Mouse (Mus musculus): ENCODE measurements around the gene Fam205a1. TPM values are rescaled to one million over a fixed set of nuclear protein-coding genes. Genes with fewer than 3 reads are reported as not detected.
A peak's percentile ranks its signal among the peaks of the same experiment; 100 is the strongest.
"Not testable (repeated sequence)": the region's sequence is repeated elsewhere in the genome, so short reads cannot be mapped to it uniquely, and the experiment has no call there.

Fam205a1 gene
- polyA plus RNA-seq, 1 experiment from 2014 or later: 0.08 TPM

GRCm38 (mm10) chr4:42876586-42877291 lies 23.1 kb upstream of the Fam205a1 start:
- Histone ChIP-seq H3K36me3 (no peaks in the 10 kb centered on the region), H3K27me3 (no peaks in the 10 kb centered on the region), H3K4me1 (no peaks in the 10 kb centered on the region), H3K4me2 (replicated peaks) (no peak overlapping the region), H3K27ac (no peak overlapping the region), H3K9me3 (no peaks in the 10 kb centered on the region), H3K4me3 (no peak overlapping the region), H3K9ac (no peak overlapping the region)
- ATAC-seq (ENCODE audit: insufficient number of reproducible peaks, insufficient read depth, low FRiP score, low TSS enrichment): peak; percentile 81; the same call in 1 of the 2 replicates
- WGBS: 33% methylated on average over 5 of the region's 5 CpGs

GRCm38 (mm10) chr4:42874134-42874533 lies 20.4 kb upstream of the Fam205a1 start, which contains the start of gene Fam205c:
TSS of gene Fam205c (minus strand) at chr4:42874234.
- Histone ChIP-seq H3K9ac (no peak within 1 kb of the TSS), H3K27me3 (no peaks in the 10 kb centered on the region), H3K4me2 (replicated peaks) (no peak within 1 kb of the TSS), H3K4me1 (no peaks in the 10 kb centered on the region), H3K4me3 (no peak within 1 kb of the TSS), H3K36me3 (no peaks in the 10 kb centered on the region), H3K9me3 (no peaks in the 10 kb centered on the region), H3K27ac (no peak within 1 kb of the TSS)
- WGBS: 81% methylated on average over 7 of the region's 7 CpGs
- ATAC-seq (ENCODE audit: insufficient number of reproducible peaks, insufficient read depth, low FRiP score, low TSS enrichment): no peak

- no peak for ATAC-seq (ENCODE audit: insufficient number of reproducible peaks, insufficient read depth, low FRiP score, low TSS enrichment)
- 86% methylated on average over 16 of the region's 16 CpGs for WGBS
- no peaks in the 10 kb centered on the region for H3K4me1 ChIP-seq
- H3K4me3 ChIP-seq: no peak overlapping the region
- no peaks in the 10 kb centered on the region for H3K9me3 ChIP-seq
- no peaks in the 10 kb centered on the region for H3K27me3 ChIP-seq
- H3K4me2 ChIP-seq (replicated peaks): no peak overlapping the region
- H3K27ac ChIP-seq: no peak overlapping the region
- H3K9ac ChIP-seq: no peak overlapping the region
- H3K36me3 ChIP-seq: no peaks in the 10 kb centered on the region
Measured at GRCm38 (mm10) chr4:42872746-42873435, 19.2 kb upstream of the Fam205a1 start.

- no peak overlapping the region for H3K9ac ChIP-seq
- H3K36me3 ChIP-seq: no peaks in the 10 kb centered on the region
- ATAC-seq (ENCODE audit: insufficient number of reproducible peaks, insufficient read depth, low FRiP score, low TSS enrichment): no peak
- 93% methylated on average over 7 of the region's 7 CpGs for WGBS
- no peaks in the 10 kb centered on the region for H3K27me3 ChIP-seq
- no peak overlapping the region for H3K27ac ChIP-seq
- H3K4me2 ChIP-seq (replicated peaks): no peak overlapping the region
- no peaks in the 10 kb centered on the region for H3K4me1 ChIP-seq
- H3K4me3 ChIP-seq: no peak overlapping the region
- no peaks in the 10 kb centered on the region for H3K9me3 ChIP-seq
Measured at GRCm38 (mm10) chr4:42872151-42872550, 18.5 kb upstream of the Fam205a1 start.

GRCm38 (mm10) chr4:42870748-42871147 lies 17.1 kb upstream of the Fam205a1 start:
- Histone ChIP-seq H3K9me3 (no peaks in the 10 kb centered on the region), H3K9ac (no peak overlapping the region), H3K27ac (no peak overlapping the region), H3K4me1 (no peaks in the 10 kb centered on the region), H3K27me3 (no peaks in the 10 kb centered on the region), H3K4me3 (no peak overlapping the region), H3K4me2 (replicated peaks) (no peak overlapping the region), H3K36me3 (no peaks in the 10 kb centered on the region)
- 77% methylated on average over 5 of the region's 5 CpGs for WGBS
- ATAC-seq (ENCODE audit: insufficient number of reproducible peaks, insufficient read depth, low FRiP score, low TSS enrichment): no peak

GRCm38 (mm10) chr4:42868193-42868592 lies 14.5 kb upstream of the Fam205a1 start:
- H3K9ac ChIP-seq: no peak overlapping the region
- ATAC-seq (ENCODE audit: insufficient number of reproducible peaks, insufficient read depth, low FRiP score, low TSS enrichment): no peak
- WGBS: 87% methylated on average over 5 of the region's 5 CpGs
- H3K4me3 ChIP-seq: no peak overlapping the region
- H3K4me1 ChIP-seq: no peaks in the 10 kb centered on the region
- H3K27ac ChIP-seq: no peak overlapping the region
- H3K27me3 ChIP-seq: no peaks in the 10 kb centered on the region
- no peak overlapping the region for H3K4me2 ChIP-seq (replicated peaks)
- H3K9me3 ChIP-seq: no peaks in the 10 kb centered on the region
- no peaks in the 10 kb centered on the region for H3K36me3 ChIP-seq

GRCm38 (mm10) chr4:42867390-42867789 lies 13.7 kb upstream of the Fam205a1 start:
- Histone ChIP-seq H3K36me3 (no peaks in the 10 kb centered on the region), H3K27ac (no peak overlapping the region), H3K9ac (no peak overlapping the region), H3K27me3 (no peaks in the 10 kb centered on the region), H3K4me1 (no peaks in the 10 kb centered on the region), H3K4me3 (no peak overlapping the region), H3K4me2 (replicated peaks) (no peak overlapping the region), H3K9me3 (no peaks in the 10 kb centered on the region)
- ATAC-seq (ENCODE audit: insufficient number of reproducible peaks, insufficient read depth, low FRiP score, low TSS enrichment): no peak
- 70% methylated on average over 3 of the region's 3 CpGs for WGBS

GRCm38 (mm10) chr4:42863487-42863886 lies 9.8 kb upstream of the Fam205a1 start:
- not testable (repeated sequence) for H3K27ac ChIP-seq; H3K9me3 ChIP-seq; H3K4me3 ChIP-seq; H3K4me2 ChIP-seq (replicated peaks); H3K27me3 ChIP-seq; H3K36me3 ChIP-seq; H3K4me1 ChIP-seq; H3K9ac ChIP-seq; ATAC-seq (ENCODE audit: insufficient number of reproducible peaks, insufficient read depth, low FRiP score, low TSS enrichment)
- WGBS: 87% methylated on average over 5 of the region's 5 CpGs

- not testable (repeated sequence) for H3K4me1 ChIP-seq, H3K27me3 ChIP-seq
- 83% methylated on average over 9 of the region's 9 CpGs for WGBS
Measured at GRCm38 (mm10) chr4:42860483-42860882, 6.8 kb upstream of the Fam205a1 start.

GRCm38 (mm10) chr4:42856671-42857070 lies 3.0 kb upstream of the Fam205a1 start, which contains the start of gene Gm12394:
TSS of gene Gm12394 (minus strand) at chr4:42856771.
- not testable (repeated sequence) for H3K4me3 ChIP-seq; H3K27me3 ChIP-seq; H3K9ac ChIP-seq; H3K9me3 ChIP-seq; H3K4me1 ChIP-seq; H3K27ac ChIP-seq; ATAC-seq (ENCODE audit: insufficient number of reproducible peaks, insufficient read depth, low FRiP score, low TSS enrichment); H3K4me2 ChIP-seq (replicated peaks); H3K36me3 ChIP-seq
- WGBS: 79% methylated on average over 1 of the region's 1 CpGs

More at GRCm38 (mm10) chr4:42860483-42860882, 6.8 kb upstream of the Fam205a1 start:
- not testable (repeated sequence) for H3K9ac ChIP-seq; H3K27ac ChIP-seq; H3K4me2 ChIP-seq (replicated peaks); ATAC-seq (ENCODE audit: insufficient number of reproducible peaks, insufficient read depth, low FRiP score, low TSS enrichment); H3K4me3 ChIP-seq; H3K36me3 ChIP-seq; H3K9me3 ChIP-seq

Data from embryonic facial prominence, embryonic 12.5 days (tissue).